ENCODE assay signal across 27 mouse cellular contexts in genomic region chr3:57102254-57102653, GRCm38 (mm10).
DNase-seq lines count a peak whose midpoint lies in the region; ATAC-seq lines count a peak whose summit lies in the region.
"Had no signal": no experiment of that assay in that cellular context is flagged by ENCODE, and none has a peak within 500 bp of the region (broad histone marks: within the 10 kb centered on the region; RNA-seq: fewer than 3 reads in every experiment).

No protein-coding gene starts in this region.

- no peaks in the 10 kb centered on the region for H3K27me3 ChIP-seq in forebrain, embryonic 16.5 days (replicated peaks; ENCODE audit: control insufficient read depth, insufficient read depth, low read length)
- H3K27me3 ChIP-seq in forebrain, embryonic 13.5 days: no peaks in the 10 kb centered on the region
- H3K27me3 ChIP-seq in intestine, embryonic 16.5 days (replicated peaks; ENCODE audit: control insufficient read depth, insufficient read depth, low read length): no peaks in the 10 kb centered on the region
- H3K27me3 ChIP-seq in intestine, embryonic 15.5 days (replicated peaks): no peaks in the 10 kb centered on the region
- H3K27me3 ChIP-seq in midbrain, embryonic 14.5 days (ENCODE audit: control insufficient read depth, insufficient read depth, low read length): no peaks in the 10 kb centered on the region
- no peaks in the 10 kb centered on the region for H3K27me3 ChIP-seq in midbrain, embryonic 13.5 days
- no peaks in the 10 kb centered on the region for H3K27me3 ChIP-seq in embryonic facial prominence, embryonic 14.5 days (replicated peaks; ENCODE audit: control insufficient read depth, insufficient read depth, low read length)
- H3K27me3 ChIP-seq: embryonic facial prominence, embryonic 15.5 days; limb, embryonic 15.5 days; neural tube, embryonic 13.5 days; stomach, embryonic 15.5 days had no signal

- DNase-seq in midbrain, embryonic 14.5 days: peak; percentile 13
- peak; percentile 12 for DNase-seq in embryonic facial prominence, embryonic 14.5 days (ENCODE audit: low spot score)
- DNase-seq: adrenal gland, postnatal 14 days; cerebellum, adult 11-12 months; cerebellum, postnatal 10 days; gastrocnemius, postnatal 10 days; heart, postnatal 4 days; kidney, adult 9 months; kidney, postnatal 14 days; left cerebral cortex, postnatal 4 days; thymus, adult 18-20 months; thymus, postnatal 36 days had no signal

- H3K4me2 ChIP-seq in forebrain, embryonic 16.5 days (ENCODE audit: low read length): no peak overlapping the region
- H3K4me2 ChIP-seq in forebrain, embryonic 13.5 days: no peak overlapping the region
- H3K4me2 ChIP-seq in intestine, embryonic 16.5 days (ENCODE audit: low read depth, low read length): no peak overlapping the region
- H3K4me2 ChIP-seq in intestine, embryonic 15.5 days (replicated peaks): no peak overlapping the region
- no peak overlapping the region for H3K4me2 ChIP-seq in midbrain, embryonic 14.5 days (ENCODE audit: low read length)
- H3K4me2 ChIP-seq in midbrain, embryonic 13.5 days (replicated peaks): no peak overlapping the region
- no peak overlapping the region for H3K4me2 ChIP-seq in embryonic facial prominence, embryonic 14.5 days (ENCODE audit: low read depth, low read length)
- H3K4me2 ChIP-seq: embryonic facial prominence, embryonic 15.5 days; limb, embryonic 15.5 days; midbrain, embryonic 11.5 days; neural tube, embryonic 13.5 days; stomach, embryonic 15.5 days had no signal

- peak; percentile 47; the same call in 1 of the 2 replicates for ATAC-seq in forebrain, embryonic 16.5 days
- no peak for ATAC-seq in forebrain, embryonic 13.5 days
- ATAC-seq in intestine, embryonic 16.5 days: 0 out of 2 replicates have a peak, but pooled peaks have one; percentile 18
- no peak for ATAC-seq in intestine, embryonic 15.5 days
- no peak for ATAC-seq in midbrain, embryonic 14.5 days (ENCODE audit: low FRiP score, low TSS enrichment)
- ATAC-seq in midbrain, embryonic 13.5 days: no peak
- no peak for ATAC-seq in embryonic facial prominence, embryonic 14.5 days (ENCODE audit: low read depth)
- no peak for ATAC-seq in inflammation-experienced regulatory T-cells, adult 6 months
- ATAC-seq: CD4-positive, CD25-positive, alpha-beta regulatory T cell, adult 4 months had no signal

- no peak overlapping the region for H3K4me3 ChIP-seq in forebrain, embryonic 16.5 days (replicated peaks; ENCODE audit: low read length)
- no peak overlapping the region for H3K4me3 ChIP-seq in forebrain, embryonic 13.5 days
- H3K4me3 ChIP-seq in intestine, embryonic 16.5 days (ENCODE audit: low read length): no peak overlapping the region
- H3K4me3 ChIP-seq in intestine, embryonic 15.5 days (replicated peaks): no peak overlapping the region
- no peak overlapping the region for H3K4me3 ChIP-seq in midbrain, embryonic 14.5 days (replicated peaks; ENCODE audit: low read depth, low read length)
- no peak overlapping the region for H3K4me3 ChIP-seq in midbrain, embryonic 13.5 days (replicated peaks)
- H3K4me3 ChIP-seq in embryonic facial prominence, embryonic 14.5 days (ENCODE audit: low read depth, low read length): no peak overlapping the region
- H3K4me3 ChIP-seq: embryonic facial prominence, embryonic 15.5 days; heart, embryonic 10.5 days; limb, embryonic 15.5 days; myocyte; neural tube, embryonic 13.5 days; stomach, embryonic 15.5 days had no signal

- H3K36me3 ChIP-seq in forebrain, embryonic 16.5 days (ENCODE audit: control insufficient read depth, insufficient read depth): no peaks in the 10 kb centered on the region
- H3K36me3 ChIP-seq in forebrain, embryonic 13.5 days (ENCODE audit: poor library complexity, severe bottlenecking): no peaks in the 10 kb centered on the region
- H3K36me3 ChIP-seq in intestine, embryonic 16.5 days (ENCODE audit: control insufficient read depth, insufficient read depth, low read length): no peaks in the 10 kb centered on the region
- H3K36me3 ChIP-seq in intestine, embryonic 15.5 days: no peaks in the 10 kb centered on the region
- no peaks in the 10 kb centered on the region for H3K36me3 ChIP-seq in midbrain, embryonic 14.5 days (ENCODE audit: control insufficient read depth, insufficient read depth, low read length)
- no peaks in the 10 kb centered on the region for H3K36me3 ChIP-seq in midbrain, embryonic 13.5 days
- H3K36me3 ChIP-seq in embryonic facial prominence, embryonic 14.5 days (ENCODE audit: control insufficient read depth, insufficient read depth, low read length): no peaks in the 10 kb centered on the region
- H3K36me3 ChIP-seq: embryonic facial prominence, embryonic 15.5 days; heart, embryonic 10.5 days; limb, embryonic 15.5 days; neural tube, embryonic 13.5 days; stomach, embryonic 15.5 days had no signal

- WGBS in forebrain, embryonic 16.5 days: 55% methylated on average over 2 of the region's 2 CpGs
- 86% methylated on average over 2 of the region's 2 CpGs for WGBS in forebrain, embryonic 13.5 days
- WGBS in intestine, embryonic 16.5 days: 48% methylated on average over 2 of the region's 2 CpGs
- WGBS in intestine, embryonic 15.5 days: 40% methylated on average over 2 of the region's 2 CpGs
- WGBS in midbrain, embryonic 14.5 days: 86% methylated on average over 2 of the region's 2 CpGs
- 84% methylated on average over 2 of the region's 2 CpGs for WGBS in midbrain, embryonic 13.5 days
- 72% methylated on average over 2 of the region's 2 CpGs for WGBS in embryonic facial prominence, embryonic 14.5 days

- H3K9me3 ChIP-seq in forebrain, embryonic 16.5 days (ENCODE audit: control insufficient read depth, low read length): no peaks in the 10 kb centered on the region
- no peaks in the 10 kb centered on the region for H3K9me3 ChIP-seq in forebrain, embryonic 13.5 days (replicated peaks)
- H3K9me3 ChIP-seq in intestine, embryonic 16.5 days (ENCODE audit: control insufficient read depth, low read length): no peaks in the 10 kb centered on the region; the same call in 1 of the 2 replicates
- no peaks in the 10 kb centered on the region for H3K9me3 ChIP-seq in intestine, embryonic 15.5 days
- no peaks in the 10 kb centered on the region for H3K9me3 ChIP-seq in midbrain, embryonic 14.5 days (ENCODE audit: control insufficient read depth, low read length)
- H3K9me3 ChIP-seq in midbrain, embryonic 13.5 days: no peaks in the 10 kb centered on the region
- no peaks in the 10 kb centered on the region for H3K9me3 ChIP-seq in embryonic facial prominence, embryonic 14.5 days (ENCODE audit: control insufficient read depth, low read length)
- H3K9me3 ChIP-seq: embryonic facial prominence, embryonic 15.5 days; heart, embryonic 10.5 days; limb, embryonic 15.5 days; neural tube, embryonic 13.5 days; stomach, embryonic 15.5 days had no signal

- H3K4me1 ChIP-seq in forebrain, embryonic 16.5 days (replicated peaks; ENCODE audit: control insufficient read depth, insufficient read depth, low read length): no peaks in the 10 kb centered on the region; the same call in 1 of the 2 replicates
- no peaks in the 10 kb centered on the region for H3K4me1 ChIP-seq in forebrain, embryonic 13.5 days
- no peaks in the 10 kb centered on the region for H3K4me1 ChIP-seq in intestine, embryonic 16.5 days (ENCODE audit: control insufficient read depth, insufficient read depth, low read length)
- no peaks in the 10 kb centered on the region for H3K4me1 ChIP-seq in intestine, embryonic 15.5 days (replicated peaks)
- H3K4me1 ChIP-seq in midbrain, embryonic 14.5 days (ENCODE audit: control insufficient read depth, insufficient read depth, low read length): no peaks in the 10 kb centered on the region
- no peaks in the 10 kb centered on the region for H3K4me1 ChIP-seq in midbrain, embryonic 13.5 days (replicated peaks)
- H3K4me1 ChIP-seq in embryonic facial prominence, embryonic 14.5 days (ENCODE audit: control insufficient read depth, insufficient read depth, low read length): no peaks in the 10 kb centered on the region
- H3K4me1 ChIP-seq: embryonic facial prominence, embryonic 15.5 days; heart, embryonic 10.5 days; limb, embryonic 15.5 days; neural tube, embryonic 13.5 days; stomach, embryonic 15.5 days had no signal

- H3K9ac ChIP-seq in forebrain, embryonic 16.5 days (replicated peaks; ENCODE audit: low read depth, low read length): no peak overlapping the region
- no peak overlapping the region for H3K9ac ChIP-seq in forebrain, embryonic 13.5 days
- H3K9ac ChIP-seq in intestine, embryonic 16.5 days (ENCODE audit: low read depth, low read length): no peak overlapping the region
- no peak overlapping the region for H3K9ac ChIP-seq in intestine, embryonic 15.5 days
- H3K9ac ChIP-seq in midbrain, embryonic 14.5 days (replicated peaks; ENCODE audit: low read length): no peak overlapping the region
- no peak overlapping the region for H3K9ac ChIP-seq in midbrain, embryonic 13.5 days (replicated peaks)
- H3K9ac ChIP-seq in embryonic facial prominence, embryonic 14.5 days (ENCODE audit: low read depth, low read length): no peak overlapping the region
- H3K9ac ChIP-seq: embryonic facial prominence, embryonic 15.5 days; limb, embryonic 15.5 days; liver, embryonic 14.5 days; neural tube, embryonic 13.5 days; stomach, embryonic 15.5 days had no signal

- no peak overlapping the region for H3K27ac ChIP-seq in forebrain, embryonic 16.5 days (ENCODE audit: low read length)
- no peak overlapping the region for H3K27ac ChIP-seq in forebrain, embryonic 13.5 days
- no peak overlapping the region for H3K27ac ChIP-seq in intestine, embryonic 16.5 days (ENCODE audit: low read length)
- H3K27ac ChIP-seq in intestine, embryonic 15.5 days: no peak overlapping the region
- no peak overlapping the region for H3K27ac ChIP-seq in midbrain, embryonic 14.5 days (replicated peaks; ENCODE audit: low read depth, low read length)
- H3K27ac ChIP-seq in midbrain, embryonic 13.5 days: no peak overlapping the region
- H3K27ac ChIP-seq in embryonic facial prominence, embryonic 14.5 days (replicated peaks; ENCODE audit: low read depth, low read length): no peak overlapping the region
- H3K27ac ChIP-seq: embryonic facial prominence, embryonic 15.5 days; heart, embryonic 10.5 days; limb, embryonic 15.5 days; liver, embryonic 14.5 days; neural tube, embryonic 13.5 days; stomach, embryonic 15.5 days had no signal

Comparison
In these comparisons a context has a peak if more than half of its experiments do, and no peak if none do; other contexts are left out.
1. ATAC-seq: peak in forebrain, embryonic 16.5 days (single experiment) and intestine, embryonic 16.5 days (single experiment); none in forebrain, embryonic 13.5 days (single experiment), intestine, embryonic 15.5 days (single experiment), midbrain, embryonic 14.5 days (single experiment), midbrain, embryonic 13.5 days (single experiment), embryonic facial prominence, embryonic 14.5 days (single experiment) and inflammation-experienced regulatory T-cells, adult 6 months (single experiment).